Mouse (Mus musculus) midbrain, embryonic 12.5 days (tissue): Measurements from ENCODE around the gene Cdyl. TPM values are rescaled to one million over a fixed set of nuclear protein-coding genes. Genes with fewer than 3 reads are reported as not detected.

Experiments used
- ATAC-seq: fragments of 200-750 bp; cut with Nextera tagmentation; 2 replicates; pipeline ENCODE4 v1.8.0; 2017; ENCODE audit warnings: low read depth, moderate TSS enrichment, moderate library complexity; ENCODE audit not compliant: low FRiP score
- H3K27ac ChIP-seq: fragments of 300-500 bp; sonication (generic); replicated peaks from 2 replicates; pipeline ENCODE4 v1.5.1; 2016; ENCODE audit warnings: mild to moderate bottlenecking
- H3K27me3 ChIP-seq: fragments of 300-500 bp; sonication (generic); 2 replicates; pipeline ENCODE4 v1.6.1; 2016; ENCODE audit warnings: mild to moderate bottlenecking
- H3K36me3 ChIP-seq: fragments of 300-500 bp; sonication (generic); 2 replicates; pipeline ENCODE4 v1.6.1; 2016
- H3K4me1 ChIP-seq: fragments of 300-500 bp; sonication (generic); 2 replicates; pipeline ENCODE4 v1.6.1; 2016
- H3K4me2 ChIP-seq: fragments of 300-500 bp; sonication (generic); replicated peaks from 2 replicates; pipeline ENCODE4 v1.6.1; 2016; ENCODE audit warnings: mild to moderate bottlenecking, moderate library complexity
- H3K4me3 ChIP-seq: fragments of 300-500 bp; sonication (generic); 2 replicates; pipeline ENCODE4 v1.5.1; 2016; ENCODE audit warnings: mild to moderate bottlenecking
- H3K9ac ChIP-seq: fragments of 300-500 bp; sonication (generic); replicated peaks from 2 replicates; pipeline ENCODE4 v1.6.1; 2016; ENCODE audit warnings: mild to moderate bottlenecking, moderate library complexity
- H3K9me3 ChIP-seq: fragments of 300-500 bp; sonication (generic); 2 replicates; pipeline ENCODE4 v1.6.1; 2016; ENCODE audit warnings: mild to moderate bottlenecking
- WGBS: fragments of 180-500 bp; shearing (Covaris S2); methylation state at CpG from one replicate; pipeline ENCODE4 v1.1.7; 2016; 5-methylcytosine and 5-hydroxymethylcytosine counted together
- polyA plus RNA-seq: library from polyadenylated mRNA; unstranded; fragments of >200 nt; fragmentation: Nextera tagmentation; extraction: Ambion mirVana; gene quantifications from 2 replicates; pipeline ENCODE4 v1.2.1, GENCODE M21; 2016

The Cdyl gene
- polyA plus RNA-seq, 1 experiment from 2014 or later: 12.5 TPM

- no peaks in the 10 kb centered on the region for H3K27me3 ChIP-seq
- no peak overlapping the region for H3K4me3 ChIP-seq
- H3K36me3 ChIP-seq: no peaks in the 10 kb centered on the region
- H3K9ac ChIP-seq: no peak overlapping the region
- 68% methylated on average over 9 of the region's 9 CpGs for WGBS
- H3K9me3 ChIP-seq: no peaks in the 10 kb centered on the region
- no peak overlapping the region for H3K27ac ChIP-seq
- peak; percentile 30; the same call in 1 of the 2 replicates for ATAC-seq
- H3K4me1 ChIP-seq: peaks cover 4% of the 10 kb centered on the region; the same call in 1 of the 2 replicates
- H3K4me2 ChIP-seq: no peak overlapping the region
These were observed 112.3 kb downstream of the Cdyl start for GRCm38 (mm10) chr13:35771968-35772382.

- Histone ChIP-seq H3K9me3 (no peaks in the 10 kb centered on the region), H3K9ac (no peak overlapping the region), H3K4me2 (no peak overlapping the region), H3K27ac (no peak overlapping the region), H3K27me3 (no peaks in the 10 kb centered on the region), H3K4me3 (no peak overlapping the region), H3K36me3 (no peaks in the 10 kb centered on the region), H3K4me1 (peaks cover 4% of the 10 kb centered on the region; the same call in 1 of the 2 replicates)
- no peak for ATAC-seq
- 61% methylated on average over 7 of the region's 7 CpGs for WGBS
These were observed 114.1 kb downstream of the Cdyl start for GRCm38 (mm10) chr13:35773763-35774162.

- no peaks in the 10 kb centered on the region; the same call in 1 of the 2 replicates for H3K4me1 ChIP-seq
- no peaks in the 10 kb centered on the region for H3K36me3 ChIP-seq
- no peak overlapping the region for H3K27ac ChIP-seq
- no peaks in the 10 kb centered on the region for H3K9me3 ChIP-seq
- WGBS: 96% methylated on average over 7 of the region's 7 CpGs
- no peak overlapping the region for H3K4me3 ChIP-seq
- no peak overlapping the region for H3K4me2 ChIP-seq
- H3K9ac ChIP-seq: no peak overlapping the region
- H3K27me3 ChIP-seq: no peaks in the 10 kb centered on the region
- ATAC-seq: no peak
These were observed 116.5 kb downstream of the Cdyl start for GRCm38 (mm10) chr13:35776123-35776522.

- Histone ChIP-seq H3K36me3 (no peaks in the 10 kb centered on the region), H3K9me3 (no peaks in the 10 kb centered on the region), H3K4me1 (no peaks in the 10 kb centered on the region), H3K27me3 (no peaks in the 10 kb centered on the region), H3K27ac (no peak overlapping the region), H3K4me3 (no peak overlapping the region), H3K4me2 (no peak overlapping the region), H3K9ac (no peak overlapping the region)
- no peak for ATAC-seq
- 81% methylated on average over 3 of the region's 3 CpGs for WGBS
These were observed 121.1 kb downstream of the Cdyl start for GRCm38 (mm10) chr13:35780714-35781113.

- ATAC-seq: no peak
- Histone ChIP-seq H3K4me2 (no peak overlapping the region), H3K9ac (no peak overlapping the region), H3K4me3 (no peak overlapping the region), H3K27me3 (no peaks in the 10 kb centered on the region), H3K4me1 (no peaks in the 10 kb centered on the region), H3K36me3 (no peaks in the 10 kb centered on the region), H3K27ac (no peak overlapping the region), H3K9me3 (no peaks in the 10 kb centered on the region)
- WGBS: 79% methylated on average over 3 of the region's 3 CpGs
These were observed 122.1 kb downstream of the Cdyl start for GRCm38 (mm10) chr13:35781755-35782154.

GRCm38 (mm10) chr13:35782949-35783348, 123.3 kb downstream of the Cdyl start:
- Histone ChIP-seq H3K4me1 (no peaks in the 10 kb centered on the region), H3K27ac (no peak overlapping the region), H3K4me2 (no peak overlapping the region), H3K27me3 (no peaks in the 10 kb centered on the region), H3K9ac (no peak overlapping the region), H3K4me3 (no peak overlapping the region), H3K9me3 (no peaks in the 10 kb centered on the region), H3K36me3 (no peaks in the 10 kb centered on the region)
- peak; percentile 54; the same call in 1 of the 2 replicates for ATAC-seq
- WGBS: 97% methylated on average over 2 of the region's 2 CpGs

- Histone ChIP-seq H3K4me3 (no peak overlapping the region), H3K27me3 (no peaks in the 10 kb centered on the region), H3K4me2 (no peak overlapping the region), H3K9me3 (no peaks in the 10 kb centered on the region), H3K4me1 (no peaks in the 10 kb centered on the region), H3K27ac (no peak overlapping the region), H3K9ac (no peak overlapping the region), H3K36me3 (no peaks in the 10 kb centered on the region)
- WGBS: 91% methylated on average over 6 of the region's 6 CpGs
- ATAC-seq: no peak
These were observed 123.9 kb downstream of the Cdyl start for GRCm38 (mm10) chr13:35783576-35783975.

- WGBS: 86% methylated on average over 4 of the region's 4 CpGs
These were observed 124.6 kb downstream of the Cdyl start for GRCm38 (mm10) chr13:35784281-35784680.

GRCm38 (mm10) chr13:35785330-35785939, 125.8 kb downstream of the Cdyl start:
- H3K9ac ChIP-seq: no peak overlapping the region
- peaks cover 9% of the 10 kb centered on the region; the same call in 1 of the 2 replicates for H3K4me1 ChIP-seq
- H3K27me3 ChIP-seq: no peaks in the 10 kb centered on the region
- ATAC-seq: no peak
- H3K36me3 ChIP-seq: no peaks in the 10 kb centered on the region
- H3K27ac ChIP-seq: no peak overlapping the region
- 77% methylated on average over 5 of the region's 5 CpGs for WGBS
- H3K4me2 ChIP-seq: no peak overlapping the region
- H3K4me3 ChIP-seq: no peak overlapping the region
- no peaks in the 10 kb centered on the region for H3K9me3 ChIP-seq

More at GRCm38 (mm10) chr13:35784281-35784680, 124.6 kb downstream of the Cdyl start:
- ATAC-seq: no peak
- no peak overlapping the region for H3K9ac ChIP-seq
- H3K36me3 ChIP-seq: no peaks in the 10 kb centered on the region
- H3K9me3 ChIP-seq: no peaks in the 10 kb centered on the region
- H3K27me3 ChIP-seq: no peaks in the 10 kb centered on the region
- H3K4me1 ChIP-seq: 0 out of 2 replicates have a peak, but pooled peaks cover 5% of the 10 kb centered on the region
- no peak overlapping the region for H3K4me2 ChIP-seq
- no peak overlapping the region for H3K27ac ChIP-seq
- H3K4me3 ChIP-seq: no peak overlapping the region

- no peaks in the 10 kb centered on the region for H3K36me3 ChIP-seq
- no peak overlapping the region for H3K4me2 ChIP-seq
- H3K9me3 ChIP-seq: no peaks in the 10 kb centered on the region
- no peaks in the 10 kb centered on the region for H3K27me3 ChIP-seq
- ATAC-seq: no peak
- no peak overlapping the region for H3K9ac ChIP-seq
- 95% methylated on average over 6 of the region's 6 CpGs for WGBS
- no peak overlapping the region for H3K4me3 ChIP-seq
- H3K4me1 ChIP-seq: peaks cover 10% of the 10 kb centered on the region; the same call in 1 of the 2 replicates
- H3K27ac ChIP-seq: no peak overlapping the region
These were observed 127.2 kb downstream of the Cdyl start for GRCm38 (mm10) chr13:35786726-35787399.

- Histone ChIP-seq H3K4me1 (peaks cover 10% of the 10 kb centered on the region; the same call in 1 of the 2 replicates), H3K27me3 (no peaks in the 10 kb centered on the region), H3K4me3 (no peak overlapping the region), H3K36me3 (no peaks in the 10 kb centered on the region), H3K9me3 (no peaks in the 10 kb centered on the region), H3K9ac (no peak overlapping the region), H3K27ac (no peak overlapping the region), H3K4me2 (no peak overlapping the region)
- WGBS: 88% methylated on average over 4 of the region's 4 CpGs
- ATAC-seq: no peak
These were observed 129.9 kb downstream of the Cdyl start for GRCm38 (mm10) chr13:35789577-35789976.

- WGBS: 62% methylated on average over 4 of the region's 4 CpGs
These were observed 130.8 kb downstream of the Cdyl start for GRCm38 (mm10) chr13:35790431-35790830.

More at GRCm38 (mm10) chr13:35790431-35790830, 130.8 kb downstream of the Cdyl start:
- H3K4me1 ChIP-seq: peaks cover 10% of the 10 kb centered on the region; the same call in 1 of the 2 replicates
- no peak for ATAC-seq
- no peaks in the 10 kb centered on the region for H3K9me3 ChIP-seq
- no peaks in the 10 kb centered on the region for H3K27me3 ChIP-seq
- H3K4me3 ChIP-seq: no peak overlapping the region
- no peak overlapping the region for H3K27ac ChIP-seq
- no peak overlapping the region for H3K9ac ChIP-seq
- H3K36me3 ChIP-seq: no peaks in the 10 kb centered on the region
- no peak overlapping the region for H3K4me2 ChIP-seq
